Mouse (Mus musculus) ES-E14 (cell line): ENCODE measurements around the gene Mcm5. TPM values are rescaled to one million over a fixed set of nuclear protein-coding genes. Genes with fewer than 3 reads are reported as not detected.

Experiments used
- DNase-seq: peaks from one replicate; pipeline ENCODE4 v3.0.0-alpha.2; 2013; ENCODE audit warnings: low read depth, low spot score
- H3K27ac ChIP-seq: 2 replicates; pipeline ENCODE4 v1.5.1; 2012; ENCODE audit warnings: low read depth, mild to moderate bottlenecking, low read length, moderate library complexity, mixed read lengths; ENCODE audit not compliant: poor library complexity, insufficient read depth, severe bottlenecking
- H3K36me3 ChIP-seq: 2 replicates; pipeline ENCODE4 v1.6.1; 2012; ENCODE audit warnings: mild to moderate bottlenecking, low read length, moderate library complexity, mixed read lengths; ENCODE audit not compliant: control insufficient read depth, poor library complexity, insufficient read depth, severe bottlenecking
- H3K4me1 ChIP-seq, 2 experiments: fragments of 150-350 bp in 1 of 2; sonication (generic) in 1 of 2; 2 replicates each; pipeline ENCODE4 v1.6.1; 2012; ENCODE audit warnings: low read length in 2 of 2, mild to moderate bottlenecking in 1 of 2, mixed read lengths in 1 of 2; ENCODE audit not compliant: control insufficient read depth in 2 of 2, insufficient read depth in 2 of 2, poor library complexity in 1 of 2
- H3K4me3 ChIP-seq, 2 experiments: fragments of 150-350 bp in 1 of 2; sonication (generic) in 1 of 2; 2 replicates each; pipeline ENCODE4 v1.5.1; 2012; ENCODE audit warnings: low read length in 2 of 2, low read depth in 1 of 2, mild to moderate bottlenecking in 1 of 2, mixed read lengths in 1 of 2; ENCODE audit not compliant: insufficient read depth in 1 of 2, poor library complexity in 1 of 2, severe bottlenecking in 1 of 2
- H3K9ac ChIP-seq: 2 replicates; pipeline ENCODE4 v1.6.1; 2012; ENCODE audit warnings: low read depth, mild to moderate bottlenecking, low read length, mixed read lengths; ENCODE audit not compliant: poor library complexity, insufficient read depth, severe bottlenecking
- H3K9me3 ChIP-seq: fragments of 150-350 bp; sonication (generic); 2 replicates; pipeline ENCODE4 v1.6.1; 2012; ENCODE audit warnings: low read depth, mild to moderate bottlenecking, low read length; ENCODE audit not compliant: control insufficient read depth, insufficient read depth
- CHD2 ChIP-seq: IDR thresholded peaks from 2 replicates; pipeline ENCODE4 v1.6.1; 2014; ENCODE audit warnings: mild to moderate bottlenecking, low read depth, low read length, inconsistent platforms
- HCFC1 ChIP-seq: IDR thresholded peaks from 2 replicates; pipeline ENCODE4 v1.6.1; 2012; ENCODE audit warnings: low read length, inconsistent platforms, borderline replicate concordance; ENCODE audit not compliant: insufficient read depth
- MAFK ChIP-seq: IDR thresholded peaks from 2 replicates; pipeline ENCODE4 v1.6.1; 2014; ENCODE audit warnings: mild to moderate bottlenecking, low read depth, low read length, inconsistent platforms; ENCODE audit not compliant: insufficient read depth
- ZC3H11A ChIP-seq: IDR thresholded peaks from 2 replicates; pipeline ENCODE4 v1.6.1; 2012; ENCODE audit warnings: low read depth, mild to moderate bottlenecking, inconsistent platforms, low read length, borderline replicate concordance
- ZNF384 ChIP-seq: IDR thresholded peaks from 2 replicates; pipeline ENCODE4 v1.6.1; 2012; ENCODE audit warnings: low read depth, low read length, inconsistent platforms
- in situ Hi-C, 2 experiments: fragments of 600-800 bp; cut with MboI; formaldehyde crosslinking; loops; one replicate each; pipeline ENCODE4 v1.15.1; 2025; ENCODE audit warnings: low sequenced_read_pairs in 2 of 2, inconsistent platforms in 1 of 2; ENCODE audit not compliant: unreplicated experiment in 2 of 2
- total RNA-seq: library from RNA; depleted of rRNA; stranded (reverse); fragments of 300-350 nt; gene quantifications from 2 replicates; pipeline ENCODE4 v1.2.3, GENCODE M21; 2012

Mcm5 gene
- total RNA-seq, 1 experiment, result 315 TPM

- no peaks in the 10 kb centered on the region for H3K4me1 ChIP-seq
- no peak overlapping the region for H3K9ac ChIP-seq
- in situ Hi-C loops, result loop anchor here in 1 of 2 experiments (5.0 kb wide), 1 partner anchor 103 kb away; no protein-coding TSS in a partner anchor
- H3K36me3 ChIP-seq, result peaks cover 5% of the 10 kb centered on the region; the same call in 1 of the 2 replicates
- no peak for DNase-seq
- no peak overlapping the region for H3K4me3 ChIP-seq
- no peak overlapping the region for H3K27ac ChIP-seq
- TF ChIP-seq ZNF384 (no peak), MAFK (no peak), HCFC1 (no peak), CHD2 (no peak), ZC3H11A (no peak)
- H3K9me3 ChIP-seq, result peaks cover 15% of the 10 kb centered on the region
These were observed 25.4 kb downstream of the Mcm5 start for GRCm38 (mm10) chr8:75134603-75135391.

GRCm38 (mm10) chr8:75135756-75136155 is 26.4 kb downstream of the Mcm5 start:
- in situ Hi-C loops, result no loop called here
- TF ChIP-seq ZC3H11A (no peak), ZNF384 (no peak)
- Histone ChIP-seq H3K4me3 (no peak overlapping the region), H3K9me3 (peaks cover 15% of the 10 kb centered on the region), H3K4me1 (no peaks in the 10 kb centered on the region), H3K36me3 (peaks cover 2% of the 10 kb centered on the region; the same call in 1 of the 2 replicates), H3K27ac (no peak overlapping the region), H3K9ac (no peak overlapping the region)
- DNase-seq, result no peak

GRCm38 (mm10) chr8:75136256-75136655 is 26.9 kb downstream of the Mcm5 start:
- in situ Hi-C loops, result no loop called here
- Histone ChIP-seq H3K27ac (no peak overlapping the region), H3K9ac (no peak overlapping the region), H3K9me3 (peaks cover 15% of the 10 kb centered on the region), H3K4me1 (no peaks in the 10 kb centered on the region), H3K36me3 (peaks cover 2% of the 10 kb centered on the region; the same call in 1 of the 2 replicates), H3K4me3 (no peak overlapping the region)
- TF ChIP-seq CHD2 (no peak), ZC3H11A (no peak), ZNF384 (no peak), MAFK (no peak), HCFC1 (no peak)
- DNase-seq, result no peak

GRCm38 (mm10) chr8:75137536-75137935 is 28.2 kb downstream of the Mcm5 start:
- Histone ChIP-seq H3K9me3 (peaks cover 15% of the 10 kb centered on the region), H3K9ac (no peak overlapping the region), H3K4me1 (no peaks in the 10 kb centered on the region), H3K4me3 (no peak overlapping the region), H3K36me3 (no peaks in the 10 kb centered on the region), H3K27ac (no peak overlapping the region)
- DNase-seq, result no peak
- in situ Hi-C loops, result no loop called here
- TF ChIP-seq CHD2, result no peak
- TF ChIP-seq ZNF384, result no peak
- TF ChIP-seq MAFK, result no peak
- TF ChIP-seq ZC3H11A, result no peak
- no peak for TF ChIP-seq HCFC1
